Mouse (Mus musculus) cerebellum, postnatal 14 days (tissue): ENCODE results near the gene Cers3.

Experiments
- DNase-seq, 2 experiments: peaks; one replicate each; pipeline ENCODE4 v3.0.0; 2021; ENCODE audit warnings: mixed read lengths in 2 of 2

The Cers3 gene

GRCm38 (mm10) chr7:66743377-66743781 lies at the start of gene Cers3:
Gene Cers3, plus strand, starts transcription at chr7:66743504.
- DNase-seq = no peak

DNA sequence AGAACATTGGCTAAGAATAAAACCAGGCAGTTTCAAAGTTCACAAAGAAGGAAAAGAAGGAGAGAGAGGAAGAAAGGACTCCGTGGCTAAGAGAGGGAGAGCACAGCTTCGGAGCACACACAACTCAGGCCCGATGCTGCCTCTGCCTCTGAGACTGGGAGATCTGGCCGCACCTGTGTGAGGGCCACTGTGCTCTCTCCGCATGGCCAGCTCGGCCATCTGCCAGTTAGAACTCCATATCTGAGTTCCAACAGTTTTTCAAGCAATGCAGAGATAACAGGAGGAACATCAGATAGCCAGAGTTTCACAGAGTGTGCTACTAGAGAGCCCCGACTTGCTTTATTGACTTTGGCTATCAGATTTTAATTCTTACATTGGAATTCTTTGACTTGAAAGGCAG lies 48.8 kb upstream of the Cers3 start:
- DNase-seq = peak; percentile 16 to 22

- no peak for DNase-seq
These were observed 40.6 kb upstream of the Cers3 start for GRCm38 (mm10) chr7:66702721-66703120.

DNA sequence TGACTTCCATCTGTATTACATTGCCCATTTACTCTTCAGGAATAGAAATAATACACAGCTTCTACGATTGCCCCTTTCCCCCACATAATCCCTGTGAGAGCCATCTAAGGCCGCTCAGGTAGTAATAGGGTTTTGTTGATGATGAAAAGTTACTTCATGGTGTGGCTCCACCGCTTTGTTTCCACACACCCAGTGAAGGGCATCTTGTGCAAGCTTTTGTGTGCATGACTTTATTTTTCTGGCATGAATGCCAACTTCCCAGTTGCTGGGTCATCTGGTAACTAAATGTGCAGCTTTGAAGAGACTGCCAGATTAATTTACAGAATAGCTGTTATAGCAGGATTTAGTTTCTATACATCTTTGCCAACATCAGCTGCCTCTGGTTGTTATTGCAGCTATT lies 38.7 kb upstream of the Cers3 start:
- DNase-seq = no peak

DNA sequence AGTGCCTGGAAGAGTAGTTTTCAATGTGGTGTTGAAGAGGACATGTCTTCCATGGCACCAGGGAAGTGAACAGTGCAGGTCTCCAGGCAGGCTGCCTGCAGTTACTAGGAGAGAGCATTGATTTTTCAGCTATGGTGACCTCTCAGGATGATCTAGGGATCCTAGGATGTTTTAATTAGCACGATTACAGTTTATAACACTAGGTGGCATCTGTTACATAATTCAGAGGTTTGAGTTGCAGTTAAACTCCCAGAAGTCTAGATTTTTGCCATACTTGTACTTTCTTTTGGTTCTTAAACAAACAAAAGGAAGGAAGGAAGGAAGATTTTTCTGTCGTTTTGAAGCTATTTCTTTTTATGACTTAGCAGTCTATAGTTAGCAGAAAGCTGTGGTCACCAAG lies 32.1 kb upstream of the Cers3 start:
- DNase-seq = no peak

DNA sequence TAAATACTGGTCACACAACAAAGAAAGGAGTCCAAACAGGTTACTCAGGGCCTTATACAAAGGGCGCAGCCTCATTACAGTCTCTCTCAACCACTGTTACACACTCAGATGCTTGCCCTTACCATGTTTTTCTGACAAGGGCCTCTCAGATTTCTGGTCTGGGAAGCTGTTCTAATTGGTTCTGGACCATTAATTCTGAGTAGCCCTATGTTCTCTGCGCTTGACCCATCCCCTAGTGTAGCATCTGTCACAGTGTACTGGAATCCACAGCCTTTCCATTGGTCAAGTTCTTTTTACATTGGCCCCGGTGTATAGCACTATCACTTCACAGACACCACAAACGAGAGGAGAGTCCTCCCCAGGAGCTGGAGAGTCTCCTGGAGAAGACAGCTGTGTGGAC lies 18.8 kb upstream of the Cers3 start:
- no peak for DNase-seq

DNA sequence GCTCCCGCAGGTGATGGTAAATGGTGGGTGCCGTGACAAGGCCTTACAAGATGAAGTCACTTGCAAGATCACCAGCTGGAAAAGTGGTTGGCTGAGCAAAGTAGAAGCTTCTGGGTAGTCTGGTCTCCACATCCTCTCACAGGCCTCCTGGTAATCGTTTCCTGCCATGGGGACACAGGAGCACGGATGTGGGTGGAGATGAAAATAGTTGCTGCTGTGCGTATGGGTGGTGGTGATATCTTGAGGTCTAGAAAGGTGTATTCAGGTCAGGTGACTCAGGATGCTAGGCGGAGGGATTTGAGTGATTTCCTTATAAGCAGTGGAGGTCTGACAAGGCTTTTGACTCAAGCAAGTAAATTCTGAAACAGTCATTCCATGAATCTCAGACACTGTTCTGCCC lies 18.4 kb upstream of the Cers3 start:
- no peak for DNase-seq

- no peak for DNase-seq
These were observed 15.2 kb upstream of the Cers3 start for GRCm38 (mm10) chr7:66728072-66728471.

DNA sequence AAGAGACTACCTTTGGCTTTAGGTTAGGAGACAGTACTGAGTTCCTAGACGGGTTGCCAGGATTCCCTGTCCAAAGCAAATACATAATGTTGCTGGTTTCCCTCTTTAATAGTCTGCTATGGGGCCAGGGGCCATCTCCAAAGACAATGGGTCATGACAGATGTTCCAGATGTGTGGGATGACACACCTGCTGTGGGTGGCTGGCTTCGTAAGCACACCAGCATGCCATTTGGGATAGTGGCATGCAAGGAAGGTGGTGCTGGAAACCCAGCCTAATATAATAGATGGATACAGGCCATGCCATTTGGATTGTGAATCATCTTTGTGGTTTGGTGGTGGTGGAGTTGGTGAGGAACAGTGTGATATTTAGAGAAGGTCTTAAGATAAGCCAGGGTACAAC lies 14.1 kb upstream of the Cers3 start:
- no peak for DNase-seq

DNA sequence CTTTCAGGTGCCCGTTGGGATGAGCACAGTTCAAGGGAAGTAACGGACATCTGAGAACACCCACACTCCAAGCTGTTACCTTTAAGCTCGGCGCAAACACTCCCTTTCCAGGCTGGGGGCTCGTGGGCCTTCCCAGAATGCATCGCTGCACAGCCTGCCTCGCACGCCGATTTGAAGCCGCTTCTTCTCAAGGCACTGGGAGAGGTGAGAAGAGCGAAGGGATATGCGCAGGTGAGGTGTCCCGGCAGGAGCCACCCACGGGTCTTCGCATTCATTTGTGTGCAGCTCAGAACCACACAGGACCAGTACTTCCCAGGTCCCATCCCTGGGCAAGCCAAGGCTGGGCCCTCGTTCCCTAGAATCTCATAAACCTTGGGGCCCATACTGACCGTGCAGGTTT lies 9.9 kb upstream of the Cers3 start:
- no peak for DNase-seq

DNA sequence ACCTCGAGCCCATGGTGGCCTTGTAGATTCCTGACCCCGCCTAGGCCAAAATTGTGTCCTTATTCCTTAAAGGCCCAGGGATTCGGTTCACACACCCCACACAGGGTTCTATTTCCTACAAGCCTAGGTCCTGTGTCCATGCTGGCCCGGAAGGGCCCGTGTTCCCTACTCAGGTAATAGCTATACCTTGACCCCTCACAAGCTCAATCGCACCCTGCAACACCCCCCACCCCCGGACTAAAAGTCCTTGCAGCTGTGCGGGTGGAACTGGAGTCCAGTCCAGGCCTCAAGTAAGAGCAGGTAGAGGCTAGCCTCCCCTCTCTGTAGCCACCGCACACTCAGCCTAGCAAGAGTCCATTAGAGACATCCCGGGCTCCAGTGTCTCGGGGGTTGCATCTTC lies 9.4 kb upstream of the Cers3 start:
- DNase-seq = no peak

- no peak for DNase-seq
These were observed 8.8 kb upstream of the Cers3 start for GRCm38 (mm10) chr7:66734466-66734865.

- no peak for DNase-seq
These were observed 8.3 kb upstream of the Cers3 start for GRCm38 (mm10) chr7:66734993-66735392.

DNA sequence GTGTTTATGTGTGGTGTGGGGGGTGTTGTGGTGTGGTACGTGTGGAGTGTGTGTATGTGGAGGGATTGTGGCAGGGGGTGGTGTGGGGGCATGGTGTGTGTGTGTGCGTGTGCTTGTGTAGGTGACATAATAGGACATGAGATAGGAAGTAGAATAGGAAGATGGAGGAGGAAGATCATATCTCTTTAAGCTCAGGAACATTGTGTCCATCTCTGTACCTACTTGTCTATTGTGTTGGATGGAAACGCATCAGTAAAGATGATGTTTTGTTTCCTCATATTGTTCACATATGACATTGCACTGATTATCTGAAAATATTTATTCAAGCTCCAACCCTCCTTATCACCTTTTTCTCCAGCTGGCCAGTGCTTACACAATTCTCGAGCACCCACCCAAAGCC lies 5.9 kb upstream of the Cers3 start:
- DNase-seq = no peak

GRCm38 (mm10) chr7:66741008-66741407 lies 2.3 kb upstream of the Cers3 start:
- DNase-seq = peak; percentile 10 to 38

DNA sequence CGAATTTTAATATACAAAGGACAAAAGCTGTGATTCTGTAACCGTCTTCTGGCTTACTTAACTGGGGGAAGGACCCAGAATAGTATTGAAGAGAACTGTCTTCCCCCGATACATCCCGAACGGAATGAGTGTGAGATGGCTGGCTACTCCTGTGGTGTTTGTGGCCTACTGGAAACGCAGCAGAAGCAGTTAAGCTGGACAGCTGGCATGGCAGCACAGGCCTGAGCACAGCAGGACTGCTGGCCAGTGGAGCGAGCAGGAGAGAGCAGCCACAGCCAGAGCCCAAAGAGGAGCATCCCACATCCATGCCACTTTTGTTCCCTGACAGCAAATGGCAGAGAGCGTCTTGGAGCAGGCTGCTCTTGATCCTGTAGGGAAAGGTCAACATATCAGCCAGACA lies 1.9 kb upstream of the Cers3 start:
- peak; percentile 61 to 64 for DNase-seq

- DNase-seq = no peak
These were observed 3.7 kb downstream of the Cers3 start for GRCm38 (mm10) chr7:66746972-66747371.

DNA sequence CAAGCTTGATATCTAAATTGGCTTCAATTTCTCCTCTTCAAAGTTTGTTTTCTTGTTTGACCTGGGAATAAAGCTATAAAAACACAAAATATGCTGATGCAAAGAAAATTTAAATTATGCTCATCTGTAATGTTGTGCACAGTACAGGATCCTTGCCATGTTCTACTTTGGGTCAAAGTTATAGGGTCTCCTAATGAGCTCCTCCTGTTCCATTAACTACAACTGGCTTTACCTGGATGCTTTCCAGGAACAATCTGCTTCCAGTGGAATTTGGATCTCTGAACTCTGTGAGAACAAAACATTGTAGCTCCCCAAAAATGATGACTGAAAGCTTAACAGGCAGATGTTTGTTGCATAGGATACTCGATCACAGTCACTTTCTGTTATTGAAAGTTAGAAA lies 6.7 kb downstream of the Cers3 start:
- no peak for DNase-seq

GRCm38 (mm10) chr7:66753816-66754215 lies 10.5 kb downstream of the Cers3 start:
- no peak for DNase-seq

- no peak for DNase-seq
These were observed 12.3 kb downstream of the Cers3 start for GRCm38 (mm10) chr7:66755611-66756010.

DNA sequence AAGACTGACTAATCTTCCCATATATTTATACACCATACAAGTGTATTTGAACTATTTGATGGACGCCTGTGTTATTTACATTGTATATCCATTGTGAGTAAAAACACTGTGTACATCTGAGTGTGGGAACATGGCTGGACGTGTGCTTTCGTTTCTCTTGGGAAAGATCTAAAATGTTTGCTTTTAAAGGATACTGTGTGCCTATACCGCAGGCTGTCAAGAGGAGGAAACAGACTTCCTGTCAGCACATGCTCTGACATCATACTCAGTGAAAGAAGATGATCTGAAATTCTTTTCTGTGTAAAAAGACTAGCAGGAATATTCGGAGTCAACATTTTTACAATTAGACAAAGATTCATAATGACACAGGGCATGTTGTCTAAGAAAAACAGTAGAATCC lies 26.6 kb downstream of the Cers3 start:
- DNase-seq = no peak

- no peak for DNase-seq
These were observed 27.4 kb downstream of the Cers3 start for GRCm38 (mm10) chr7:66770706-66771105.

DNA sequence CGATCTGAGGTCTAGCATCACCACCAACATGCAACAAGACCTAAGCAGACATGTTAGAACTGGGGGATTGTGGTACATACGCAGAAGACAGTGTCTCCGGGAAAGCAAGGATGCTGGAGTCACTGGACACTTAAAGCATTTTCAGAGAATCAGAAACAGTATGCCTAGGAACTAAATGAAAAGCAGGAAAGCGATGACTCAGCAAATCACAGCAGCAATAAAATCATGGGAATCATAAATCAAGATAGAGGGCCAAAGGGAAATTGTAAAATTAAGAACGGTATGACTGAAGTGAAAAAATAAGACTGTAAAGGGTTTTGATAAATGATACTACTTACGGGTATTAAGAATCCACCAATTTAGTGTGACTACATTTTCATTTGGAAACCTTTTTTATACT lies 27.9 kb downstream of the Cers3 start:
- no peak for DNase-seq

- no peak for DNase-seq
These were observed 36.1 kb downstream of the Cers3 start for GRCm38 (mm10) chr7:66779411-66779810.

DNA sequence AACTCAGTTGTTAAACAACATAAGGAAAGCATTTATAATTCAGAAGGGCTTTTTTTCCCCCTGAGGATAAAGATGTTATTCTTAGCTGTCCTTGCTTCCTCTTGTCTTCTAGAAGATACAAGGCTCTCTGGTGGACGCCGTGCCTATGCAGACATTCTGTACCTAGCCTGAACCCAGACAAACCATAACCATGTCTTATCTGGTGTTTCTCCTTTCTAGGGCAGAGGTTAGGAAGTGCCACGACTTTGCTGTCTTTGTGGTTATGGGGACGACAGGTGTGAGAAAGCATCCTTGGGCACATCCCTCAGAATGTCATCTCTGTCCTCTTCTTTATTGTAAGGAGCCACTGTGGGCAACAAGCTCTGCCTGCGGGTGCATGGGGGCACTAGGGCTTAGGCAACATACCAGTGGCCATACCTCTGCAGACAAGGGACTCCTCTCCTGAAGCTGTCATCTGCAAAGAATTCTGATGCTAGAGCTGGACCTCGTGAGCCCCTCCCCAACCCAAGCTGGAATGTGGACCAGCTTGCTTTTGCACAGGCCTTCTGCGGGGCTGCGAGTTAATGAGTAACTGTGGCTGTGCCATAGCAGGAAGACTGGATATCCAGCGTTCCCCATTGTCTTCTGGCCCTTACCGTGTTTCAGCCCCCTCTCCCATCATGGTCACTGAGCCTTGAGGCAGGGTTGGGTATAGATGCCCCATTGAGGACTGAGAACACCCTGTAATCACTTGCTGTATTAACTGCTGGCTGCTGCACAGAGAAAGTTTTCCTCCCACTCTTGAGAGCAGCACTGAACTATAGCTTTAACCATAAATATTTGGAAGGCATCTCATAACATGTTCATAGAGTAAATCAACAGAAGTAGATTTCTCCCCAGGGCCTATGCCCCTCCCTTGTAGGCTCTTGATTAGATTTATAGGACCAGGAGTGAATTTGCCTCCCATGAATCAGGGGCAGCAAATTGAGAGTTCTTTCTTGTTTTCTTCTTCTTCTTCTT lies 36.9 kb downstream of the Cers3 start:
- DNase-seq = no peak
